Mouse (Mus musculus) liver, adult 2 months (tissue): Measurements from ENCODE around the gene Spata20. TPM values are rescaled to one million over a fixed set of nuclear protein-coding genes. Genes with fewer than 3 reads are reported as not detected.

ENCODE experiments used
- DNase-seq: peaks from one replicate; pipeline ENCODE4 v3.0.0-alpha.2; 2011; ENCODE audit warnings: low read depth, low spot score; ENCODE audit errors: extremely low read depth
- H3K27ac ChIP-seq: fragments of 200-500 bp; replicated peaks from 2 replicates; pipeline ENCODE4 v1.5.1; 2012; ENCODE audit warnings: low read depth, mild to moderate bottlenecking, control low read depth, inconsistent platforms, low read length; ENCODE audit not compliant: insufficient read depth
- H3K27me3 ChIP-seq: fragments of 200-500 bp; 2 replicates; pipeline ENCODE4 v1.6.1; 2012; ENCODE audit warnings: mild to moderate bottlenecking, moderate library complexity, low read length, inconsistent platforms; ENCODE audit not compliant: control insufficient read depth, insufficient read depth
- H3K36me3 ChIP-seq: fragments of 200-500 bp; 2 replicates; pipeline ENCODE4 v1.6.1; 2012; ENCODE audit warnings: low read length, inconsistent platforms; ENCODE audit not compliant: control insufficient read depth, insufficient read depth
- H3K4me1 ChIP-seq: fragments of 200-500 bp; 2 replicates; pipeline ENCODE4 v1.6.1; 2011; ENCODE audit warnings: low read length; ENCODE audit not compliant: control insufficient read depth, insufficient read depth
- H3K4me3 ChIP-seq: fragments of 200-500 bp; 2 replicates; pipeline ENCODE4 v1.5.1; 2011; ENCODE audit warnings: low read depth, mild to moderate bottlenecking, control low read depth, low read length, moderate library complexity; ENCODE audit not compliant: insufficient read depth
- H3K79me2 ChIP-seq: fragments of 200-500 bp; 2 replicates; pipeline ENCODE4 v1.6.1; 2012; ENCODE audit warnings: inconsistent platforms, mild to moderate bottlenecking, low read length, moderate library complexity; ENCODE audit not compliant: control insufficient read depth, insufficient read depth
- H3K9ac ChIP-seq: fragments of 200-500 bp; 2 replicates; pipeline ENCODE4 v1.6.1; 2012; ENCODE audit warnings: low read depth, mild to moderate bottlenecking, control low read depth, inconsistent platforms, low read length
- CTCF ChIP-seq: fragments of 200-500 bp; IDR thresholded peaks from 2 replicates; pipeline ENCODE4 v1.5.1; 2011; ENCODE audit warnings: low read depth, low read length, control low read depth
- POLR2A ChIP-seq: fragments of 200-500 bp; IDR thresholded peaks from 2 replicates; pipeline ENCODE4 v1.6.1; 2011; ENCODE audit warnings: low read length, control low read depth; ENCODE audit not compliant: insufficient read depth; ENCODE audit errors: extremely low read depth
- WGBS: fragments of 180-500 bp; shearing (Covaris S2); methylation state at CpG from one replicate; pipeline ENCODE4 v1.1.7; 2018; 5-methylcytosine and 5-hydroxymethylcytosine counted together
- polyA plus RNA-seq: library from polyadenylated mRNA; depleted of rRNA; stranded (reverse); fragments of >200 nt; gene quantifications from 2 replicates; pipeline ENCODE4 v1.2.3, GENCODE M21; 2012
- total RNA-seq: library from RNA; depleted of rRNA; stranded (reverse); fragments of >200 nt; gene quantifications from 2 replicates; pipeline ENCODE4 v1.2.3, GENCODE M21; 2014

The Spata20 gene
- total and polyA plus RNA-seq, 2 experiments = not detected

GRCm38 (mm10) chr11:94472916-94473706, 12.9 kb downstream of the Spata20 start:
- Histone ChIP-seq H3K27me3 (peaks cover 15% of the 10 kb centered on the region), H3K4me3 (no peak overlapping the region), H3K9ac (no peak overlapping the region), H3K36me3 (no peaks in the 10 kb centered on the region), H3K79me2 (no peaks in the 10 kb centered on the region), H3K27ac (no peak overlapping the region), H3K4me1 (peaks cover 6% of the 10 kb centered on the region)
- TF ChIP-seq CTCF (no peak), POLR2A (no peak)
- 6% methylated on average over 52 of the region's 52 CpGs for WGBS
- DNase-seq = no peak

- Histone ChIP-seq H3K4me3 (no peak overlapping the region), H3K27ac (no peak overlapping the region), H3K4me1 (peaks cover 6% of the 10 kb centered on the region), H3K79me2 (no peaks in the 10 kb centered on the region), H3K9ac (no peak overlapping the region), H3K36me3 (no peaks in the 10 kb centered on the region), H3K27me3 (peaks cover 15% of the 10 kb centered on the region)
- DNase-seq = no peak
- WGBS = 6% methylated on average over 15 of the region's 15 CpGs
- no peak for TF ChIP-seq CTCF
- TF ChIP-seq POLR2A = no peak
Observed at GRCm38 (mm10) chr11:94472585-94472915, 13.4 kb downstream of the Spata20 start.

GRCm38 (mm10) chr11:94471740-94472584, 14.0 kb downstream of the Spata20 start:
- Histone ChIP-seq H3K27me3 (peaks cover 15% of the 10 kb centered on the region), H3K4me3 (no peak overlapping the region)

GRCm38 (mm10) chr11:94470391-94470790, 15.6 kb downstream of the Spata20 start:
- H3K27me3 ChIP-seq = peaks cover 15% of the 10 kb centered on the region
- 69% methylated on average over 7 of the region's 7 CpGs for WGBS
- TF ChIP-seq CTCF (no peak), POLR2A (no peak)

More at GRCm38 (mm10) chr11:94471740-94472584, 14.0 kb downstream of the Spata20 start:
- Histone ChIP-seq H3K79me2 (no peaks in the 10 kb centered on the region), H3K27ac (no peak overlapping the region), H3K9ac (no peak overlapping the region), H3K36me3 (no peaks in the 10 kb centered on the region), H3K4me1 (peaks cover 6% of the 10 kb centered on the region)
- 20% methylated on average over 17 of the region's 17 CpGs for WGBS
- DNase-seq = no peak
- TF ChIP-seq CTCF (no peak), POLR2A (no peak)

GRCm38 (mm10) chr11:94469136-94470064, 16.6 kb downstream of the Spata20 start:
- Histone ChIP-seq H3K27ac (no peak overlapping the region), H3K79me2 (no peaks in the 10 kb centered on the region), H3K4me1 (peaks cover 4% of the 10 kb centered on the region; the same call in 1 of the 2 replicates), H3K9ac (no peak overlapping the region), H3K27me3 (peaks cover 15% of the 10 kb centered on the region), H3K36me3 (no peaks in the 10 kb centered on the region), H3K4me3 (no peak overlapping the region)
- no peak for DNase-seq
- TF ChIP-seq POLR2A (no peak), CTCF (no peak)
- 68% methylated on average over 9 of the region's 9 CpGs for WGBS

More at GRCm38 (mm10) chr11:94470391-94470790, 15.6 kb downstream of the Spata20 start:
- Histone ChIP-seq H3K27ac (no peak overlapping the region), H3K4me1 (peaks cover 6% of the 10 kb centered on the region; the same call in 1 of the 2 replicates), H3K4me3 (no peak overlapping the region), H3K36me3 (no peaks in the 10 kb centered on the region), H3K9ac (no peak overlapping the region), H3K79me2 (no peaks in the 10 kb centered on the region)
- no peak for DNase-seq
